Mouse (Mus musculus) kidney, embryonic 14.5 days (tissue): ENCODE measurements at regions not wholly inside any gene's neighbourhood (a gene's known extent, or its start where the extent isn't known, plus 50 kb on each side); places are given as distances from the start of the nearest gene placed in this dataset.

Source experiments
- ATAC-seq: fragments of 200-750 bp; cut with Nextera tagmentation; 2 replicates; pipeline ENCODE4 v1.8.0; 2017; ENCODE audit warnings: moderate number of reproducible peaks, mild to moderate bottlenecking, moderate TSS enrichment, moderate library complexity; ENCODE audit not compliant: low FRiP score, low TSS enrichment
- H3K27ac ChIP-seq: fragments of 300-500 bp; sonication (generic); 2 replicates; pipeline ENCODE4 v1.5.1; 2014; ENCODE audit warnings: low read depth, mild to moderate bottlenecking, low read length, moderate library complexity, mixed read lengths
- H3K27me3 ChIP-seq: fragments of 300-500 bp; sonication (generic); 2 replicates; pipeline ENCODE4 v1.6.1; 2014; ENCODE audit warnings: mild to moderate bottlenecking, low read length; ENCODE audit not compliant: control insufficient read depth, insufficient read depth
- H3K36me3 ChIP-seq: fragments of 300-500 bp; sonication (generic); 2 replicates; pipeline ENCODE4 v1.6.1; 2014; ENCODE audit warnings: low read length, mixed read lengths; ENCODE audit not compliant: control insufficient read depth, insufficient read depth
- H3K4me1 ChIP-seq: fragments of 300-500 bp; sonication (generic); 2 replicates; pipeline ENCODE4 v1.6.1; 2014; ENCODE audit warnings: low read length, mixed read lengths; ENCODE audit not compliant: control insufficient read depth, insufficient read depth
- H3K4me2 ChIP-seq: fragments of 300-500 bp; sonication (generic); replicated peaks from 2 replicates; pipeline ENCODE4 v1.6.1; 2014; ENCODE audit warnings: low read depth, mild to moderate bottlenecking, low read length
- H3K4me3 ChIP-seq: fragments of 300-500 bp; sonication (generic); 2 replicates; pipeline ENCODE4 v1.5.1; 2014; ENCODE audit warnings: mild to moderate bottlenecking, low read length
- H3K9ac ChIP-seq: fragments of 300-500 bp; sonication (generic); 2 replicates; pipeline ENCODE4 v1.6.1; 2014; ENCODE audit warnings: low read depth, mild to moderate bottlenecking, low read length, moderate library complexity
- H3K9me3 ChIP-seq: fragments of 300-500 bp; sonication (generic); 2 replicates; pipeline ENCODE4 v1.6.1; 2016; ENCODE audit warnings: low read length; ENCODE audit not compliant: control insufficient read depth
- WGBS: fragments of 180-500 bp; shearing (Covaris S2); extraction: QIAGEN DNeasy Blood & Tissue Kit; methylation state at CpG from one replicate; pipeline ENCODE4 v1.1.7; 2014; 5-methylcytosine and 5-hydroxymethylcytosine counted together

DNA sequence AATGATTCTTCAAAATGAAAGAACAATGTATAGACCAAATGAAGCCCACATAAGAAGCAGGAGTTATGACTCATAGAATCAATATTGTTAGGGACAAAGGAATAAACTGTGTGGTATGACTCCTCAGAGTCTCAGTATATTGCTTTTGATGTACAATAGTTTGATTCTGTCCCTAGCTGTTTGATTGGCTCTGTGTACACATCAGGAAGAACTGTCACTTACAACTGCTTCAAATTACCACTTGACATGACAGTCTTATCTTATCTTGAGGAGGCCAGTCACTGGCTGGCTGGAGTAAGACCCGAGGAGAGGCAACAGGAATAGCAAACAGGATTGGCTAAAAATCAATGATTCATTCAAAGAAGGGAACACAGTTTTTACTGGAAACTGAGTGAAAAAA is 1333.5 kb upstream of the Gm38303 start:
- no peak overlapping the region for H3K4me2 ChIP-seq
- no peak overlapping the region for H3K27ac ChIP-seq
- H3K36me3 ChIP-seq, result no peaks in the 10 kb centered on the region
- no peaks in the 10 kb centered on the region for H3K4me1 ChIP-seq
- no peaks in the 10 kb centered on the region for H3K9me3 ChIP-seq
- no peak for ATAC-seq
- WGBS, result 65% methylated on average over 1 of the region's 1 CpGs
- H3K9ac ChIP-seq, result no peak overlapping the region
- H3K27me3 ChIP-seq, result no peaks in the 10 kb centered on the region
- no peak overlapping the region for H3K4me3 ChIP-seq

DNA sequence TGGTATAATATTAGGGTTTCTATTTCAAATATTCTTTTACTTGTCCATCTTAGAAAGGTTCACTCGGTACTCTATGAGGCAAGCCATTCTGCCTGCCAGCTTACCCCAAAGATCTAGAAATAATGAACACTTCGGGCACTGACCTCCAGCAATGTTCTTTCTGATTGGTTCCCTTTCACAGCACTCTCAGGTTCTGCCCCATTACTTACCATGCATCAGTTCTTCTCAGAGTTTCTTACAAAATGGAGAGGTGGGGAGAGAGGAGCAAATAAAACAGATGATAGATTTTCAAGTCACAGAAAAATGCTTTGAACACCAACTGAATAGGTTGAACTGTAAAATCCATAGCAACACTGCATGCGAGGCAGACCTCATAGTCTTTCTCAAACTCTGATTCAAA is 1303.8 kb upstream of the Gm38303 start:
- ATAC-seq, result peak; percentile 52; the same call in 1 of the 2 replicates
- H3K36me3 ChIP-seq, result no peaks in the 10 kb centered on the region
- no peaks in the 10 kb centered on the region for H3K9me3 ChIP-seq
- no peak overlapping the region for H3K27ac ChIP-seq
- no peaks in the 10 kb centered on the region for H3K27me3 ChIP-seq
- H3K4me2 ChIP-seq, result no peak overlapping the region
- H3K9ac ChIP-seq, result no peak overlapping the region
- WGBS, result 61% methylated on average over 3 of the region's 3 CpGs
- no peaks in the 10 kb centered on the region for H3K4me1 ChIP-seq
- H3K4me3 ChIP-seq, result no peak overlapping the region

DNA sequence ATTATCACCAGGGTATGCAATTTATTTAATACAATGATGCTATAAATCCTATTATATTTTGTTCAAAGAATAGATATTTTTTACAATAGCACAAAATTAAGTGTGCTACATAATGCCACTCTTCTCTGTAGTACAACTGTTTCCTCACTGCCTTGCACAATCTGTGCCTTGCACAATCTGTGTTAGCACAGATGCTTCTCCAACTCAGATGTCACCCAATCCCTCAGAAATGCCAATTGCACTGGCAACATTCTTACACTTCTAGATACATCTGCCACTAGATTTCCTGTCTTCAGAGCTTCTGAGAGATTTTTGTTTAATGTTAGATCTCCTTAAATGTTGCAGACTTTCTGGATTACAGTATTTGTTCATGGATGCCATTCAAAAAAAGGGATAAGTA is 1266.0 kb upstream of the Gm38303 start:
- H3K4me2 ChIP-seq, result no peak overlapping the region
- H3K27ac ChIP-seq, result no peak overlapping the region
- H3K9me3 ChIP-seq, result no peaks in the 10 kb centered on the region
- H3K36me3 ChIP-seq, result no peaks in the 10 kb centered on the region
- H3K9ac ChIP-seq, result no peak overlapping the region
- no peaks in the 10 kb centered on the region for H3K4me1 ChIP-seq
- H3K4me3 ChIP-seq, result no peak overlapping the region
- H3K27me3 ChIP-seq, result no peaks in the 10 kb centered on the region
- ATAC-seq, result no peak

DNA sequence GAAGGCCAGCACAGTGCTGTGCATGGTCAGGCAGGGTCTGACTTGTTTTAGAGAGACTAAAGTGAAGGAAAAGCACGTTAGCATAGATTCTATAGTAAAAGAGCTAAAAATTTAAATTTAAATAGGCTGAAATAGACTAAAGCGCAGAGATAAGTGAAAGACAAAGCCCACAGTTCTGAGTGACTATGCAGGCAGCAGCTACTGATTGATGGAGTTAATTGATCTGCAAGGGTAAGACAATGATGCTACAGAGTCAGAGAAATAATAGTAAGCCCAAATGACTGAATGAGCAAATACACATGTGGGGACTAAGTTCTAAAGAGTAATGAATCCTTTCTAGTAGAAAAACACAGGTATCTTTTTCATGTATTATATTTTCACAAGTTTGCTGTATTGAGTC is 1228.4 kb upstream of the Gm38303 start:
- no peaks in the 10 kb centered on the region for H3K4me1 ChIP-seq
- H3K4me3 ChIP-seq, result no peak overlapping the region
- no peaks in the 10 kb centered on the region for H3K27me3 ChIP-seq
- no peak for ATAC-seq
- no peaks in the 10 kb centered on the region for H3K36me3 ChIP-seq
- no peaks in the 10 kb centered on the region for H3K9me3 ChIP-seq
- no peak overlapping the region for H3K27ac ChIP-seq
- no peak overlapping the region for H3K4me2 ChIP-seq
- no peak overlapping the region for H3K9ac ChIP-seq
- WGBS, result 81% methylated on average over 2 of the region's 2 CpGs

DNA sequence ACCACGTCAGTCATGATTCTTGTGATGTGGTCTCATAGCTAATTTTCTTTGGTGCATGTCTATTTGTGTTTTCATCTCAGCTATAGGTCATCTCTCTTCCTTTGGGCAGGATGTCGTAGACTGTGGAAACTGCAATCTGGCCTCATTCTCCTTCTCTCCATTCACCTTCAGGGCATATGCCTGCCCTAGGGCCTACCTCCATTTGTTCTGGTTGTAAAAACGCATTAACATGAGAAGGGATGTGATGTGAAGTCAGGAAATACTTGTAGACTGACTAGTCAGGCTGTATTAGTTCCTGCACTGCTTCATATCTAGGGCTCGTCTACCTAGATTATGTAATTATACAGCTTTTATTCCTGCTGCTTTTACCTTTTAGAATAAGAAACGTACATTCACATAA is 1227.4 kb upstream of the Gm38303 start:
- Histone ChIP-seq H3K9ac (no peak overlapping the region), H3K9me3 (no peaks in the 10 kb centered on the region), H3K27me3 (no peaks in the 10 kb centered on the region), H3K27ac (no peak overlapping the region), H3K4me1 (no peaks in the 10 kb centered on the region), H3K36me3 (no peaks in the 10 kb centered on the region), H3K4me2 (no peak overlapping the region), H3K4me3 (no peak overlapping the region)
- 68% methylated on average over 5 of the region's 5 CpGs for WGBS
- ATAC-seq, result no peak
